Mouse (Mus musculus) brain, adult 2 months (tissue): ENCODE data around the gene Trim58.

ENCODE experiments used
- DNase-seq: peaks from one replicate; pipeline ENCODE4 v3.0.0; 2011; ENCODE audit warnings: low read depth, low spot score

Trim58 gene

GRCm38 (mm10) chr11:58640272-58640867 is at the start of gene Trim58:
TSS of gene Trim58 (plus strand) at chr11:58640465.
- no peak for DNase-seq

- no peak for DNase-seq
Observed at GRCm38 (mm10) chr11:58594814-58595213, 45.5 kb upstream of the Trim58 start, which contains the start of gene Olfr324. TSS of gene Olfr324 (plus strand) at chr11:58595114.

GRCm38 (mm10) chr11:58597837-58598236 is 42.4 kb upstream of the Trim58 start:
- no peak for DNase-seq

GRCm38 (mm10) chr11:58602062-58602461 is 38.2 kb upstream of the Trim58 start:
- no peak for DNase-seq

GRCm38 (mm10) chr11:58602800-58603560 is 37.3 kb upstream of the Trim58 start:
- DNase-seq = no peak

- no peak for DNase-seq
Observed at GRCm38 (mm10) chr11:58604688-58605087, 35.6 kb upstream of the Trim58 start.

GRCm38 (mm10) chr11:58605228-58605627 is 35.0 kb upstream of the Trim58 start:
- no peak for DNase-seq

- DNase-seq = no peak
Observed at GRCm38 (mm10) chr11:58606177-58606919, 33.9 kb upstream of the Trim58 start.

GRCm38 (mm10) chr11:58607030-58607429 is 33.2 kb upstream of the Trim58 start:
- no peak for DNase-seq

- no peak for DNase-seq
Observed at GRCm38 (mm10) chr11:58613359-58613758, 26.9 kb upstream of the Trim58 start.

- no peak for DNase-seq
Observed at GRCm38 (mm10) chr11:58614526-58614925, 25.7 kb upstream of the Trim58 start.

GRCm38 (mm10) chr11:58615975-58616374 is 24.3 kb upstream of the Trim58 start, which contains the start of gene 2210407C18Rik:
TSS of gene 2210407C18Rik (minus strand) at chr11:58616075.
- DNase-seq = no peak

- no peak for DNase-seq
Observed at GRCm38 (mm10) chr11:58618369-58618768, 21.9 kb upstream of the Trim58 start.

GRCm38 (mm10) chr11:58618793-58619192 is 21.5 kb upstream of the Trim58 start:
- DNase-seq = peak; percentile 47

- peak; percentile 27 for DNase-seq
Observed at GRCm38 (mm10) chr11:58626146-58626545, 14.1 kb upstream of the Trim58 start.

GRCm38 (mm10) chr11:58630401-58630800 is 9.9 kb upstream of the Trim58 start, which contains the start of gene Olfr323:
TSS of gene Olfr323 (minus strand) at chr11:58630501.
- no peak for DNase-seq

GRCm38 (mm10) chr11:58634878-58635277 is 5.4 kb upstream of the Trim58 start:
- no peak for DNase-seq

GRCm38 (mm10) chr11:58636376-58636977 is 3.8 kb upstream of the Trim58 start:
- DNase-seq = peak; percentile 58

- DNase-seq = no peak
Observed at GRCm38 (mm10) chr11:58638176-58638701, 2.0 kb upstream of the Trim58 start.

GRCm38 (mm10) chr11:58641057-58641456 is 792 bp downstream of the Trim58 start:
- DNase-seq = no peak

GRCm38 (mm10) chr11:58641638-58642358 is 1.5 kb downstream of the Trim58 start:
- DNase-seq = no peak
